Mouse (Mus musculus) hindbrain, embryonic 13.5 days (tissue): ENCODE results near the gene Zfp449. TPM values are rescaled to one million over a fixed set of nuclear protein-coding genes. Genes with fewer than 3 reads are reported as not detected.

Source experiments
- ATAC-seq: fragments of 200-750 bp; cut with Nextera tagmentation; 2 replicates; pipeline ENCODE4 v1.8.0; 2017; ENCODE audit warnings: moderate TSS enrichment; ENCODE audit not compliant: low FRiP score
- H3K27ac ChIP-seq: fragments of 300-500 bp; sonication (generic); 2 replicates; pipeline ENCODE4 v1.5.1; 2015; ENCODE audit warnings: inconsistent platforms, mild to moderate bottlenecking, moderate library complexity
- H3K27me3 ChIP-seq: fragments of 300-500 bp; sonication (generic); 2 replicates; pipeline ENCODE4 v1.6.1; 2015; ENCODE audit warnings: mild to moderate bottlenecking, inconsistent platforms
- H3K36me3 ChIP-seq: fragments of 300-500 bp; sonication (generic); 2 replicates; pipeline ENCODE4 v1.6.1; 2015; ENCODE audit warnings: mild to moderate bottlenecking, inconsistent platforms
- H3K4me1 ChIP-seq: fragments of 300-500 bp; sonication (generic); replicated peaks from 2 replicates; pipeline ENCODE4 v1.6.1; 2015; ENCODE audit warnings: inconsistent platforms
- H3K4me2 ChIP-seq: fragments of 300-500 bp; sonication (generic); 2 replicates; pipeline ENCODE4 v1.6.1; 2015; ENCODE audit warnings: inconsistent platforms, mild to moderate bottlenecking, moderate library complexity
- H3K4me3 ChIP-seq: fragments of 300-500 bp; sonication (generic); 2 replicates; pipeline ENCODE4 v1.5.1; 2015; ENCODE audit warnings: mild to moderate bottlenecking, inconsistent platforms
- H3K9ac ChIP-seq: fragments of 300-500 bp; sonication (generic); 2 replicates; pipeline ENCODE4 v1.6.1; 2015; ENCODE audit warnings: mild to moderate bottlenecking, inconsistent platforms
- H3K9me3 ChIP-seq: fragments of 300-500 bp; sonication (generic); 2 replicates; pipeline ENCODE4 v1.6.1; 2016; ENCODE audit warnings: inconsistent platforms
- WGBS: fragments of 180-500 bp; shearing (Covaris S2); methylation state at CpG from one replicate; pipeline ENCODE4 v1.1.7; 2015; 5-methylcytosine and 5-hydroxymethylcytosine counted together
- polyA plus RNA-seq: library from polyadenylated mRNA; unstranded; fragments of >200 nt; fragmentation: Nextera tagmentation; extraction: Ambion mirVana; gene quantifications from 2 replicates; pipeline ENCODE4 v1.2.1, GENCODE M21; 2015

Gene Zfp449
- polyA plus RNA-seq, 1 experiment from 2014 or later, result 5.4 TPM

DNA sequence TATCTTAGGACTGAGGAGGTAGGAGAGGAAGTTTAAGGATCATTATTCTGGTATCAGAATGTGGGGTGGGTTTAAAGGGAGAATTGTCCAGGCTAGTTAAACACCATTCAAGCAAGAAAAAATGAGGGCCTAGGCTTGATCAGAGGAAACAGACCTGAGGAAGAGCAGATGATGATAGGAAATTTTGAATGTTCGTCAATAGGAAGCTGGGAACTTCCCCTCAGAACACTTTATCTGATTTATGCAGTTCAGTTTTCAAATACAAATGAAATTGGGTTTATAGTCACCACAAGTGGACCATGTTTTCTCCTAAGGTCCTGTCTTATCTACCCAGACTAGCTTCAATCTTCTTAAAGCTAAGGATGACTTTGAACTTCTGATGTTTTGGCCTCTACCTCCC is 59.3 kb downstream of the Zfp449 start:
- Histone ChIP-seq H3K27me3 (no peaks in the 10 kb centered on the region), H3K4me3 (no peak overlapping the region), H3K4me1 (no peaks in the 10 kb centered on the region), H3K27ac (no peak overlapping the region), H3K4me2 (no peak overlapping the region), H3K9me3 (no peaks in the 10 kb centered on the region), H3K9ac (no peak overlapping the region), H3K36me3 (no peaks in the 10 kb centered on the region)
- 58% methylated on average over 1 of the region's 1 CpGs for WGBS
- no peak for ATAC-seq

DNA sequence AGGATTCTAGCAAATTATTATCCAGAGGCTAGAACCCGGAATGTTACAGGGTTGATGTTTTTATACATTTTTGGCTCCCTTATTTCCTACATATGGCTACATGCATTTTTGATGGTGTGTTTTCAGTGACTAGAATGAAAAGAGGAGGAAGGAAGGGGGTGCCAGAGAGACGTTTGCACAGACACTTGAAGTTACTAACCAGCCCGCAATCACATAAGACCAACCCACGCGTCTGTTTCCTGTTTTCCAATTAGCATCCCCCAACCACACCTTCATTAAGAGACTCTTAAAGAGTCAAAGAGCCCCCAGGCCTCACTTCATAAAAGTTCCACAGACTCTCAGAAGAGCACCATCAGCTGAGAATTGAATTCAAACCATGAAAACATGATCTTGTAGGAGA is 59.9 kb downstream of the Zfp449 start:
- Histone ChIP-seq H3K4me3 (no peak overlapping the region), H3K4me1 (no peaks in the 10 kb centered on the region), H3K4me2 (no peak overlapping the region), H3K36me3 (no peaks in the 10 kb centered on the region), H3K27ac (no peak overlapping the region), H3K27me3 (no peaks in the 10 kb centered on the region), H3K9ac (no peak overlapping the region), H3K9me3 (no peaks in the 10 kb centered on the region)
- 70% methylated on average over 5 of the region's 5 CpGs for WGBS
- no peak for ATAC-seq

Other genes with a start within 250 kb of the Zfp449 start
- 0.91 and 0.93 TPM in 2 replicates for gene 3830403N18Rik, start 209.8 kb upstream of the Zfp449 start, polyA plus RNA-seq
- gene Gm773, start 133.5 kb upstream of the Zfp449 start, polyA plus RNA-seq, result not detected in 2 replicates
- 20.4 and 20.7 TPM in 2 replicates for gene Smim10l2a, start 28.2 kb downstream of the Zfp449 start, polyA plus RNA-seq
- 1.4 TPM in 1 of 2 replicates, not detected in the other for gene Gm2174, start 101.6 kb downstream of the Zfp449 start, polyA plus RNA-seq
- gene Ints6l, start 108.5 kb downstream of the Zfp449 start, polyA plus RNA-seq, result 18.8 and 20.3 TPM in 2 replicates
- gene Gm10477, start 178.3 kb downstream of the Zfp449 start, polyA plus RNA-seq, result not detected in 2 replicates
- 0.19 and 0.27 TPM in 2 replicates for gene Gm648, start 203.2 kb downstream of the Zfp449 start, polyA plus RNA-seq